Mouse (Mus musculus): ENCODE results near the gene Bcr.
"Not testable (repeated sequence)": the region's sequence is repeated elsewhere in the genome, so short reads cannot be mapped to it uniquely, and the experiment has no call there.

Bcr gene

GRCm38 (mm10) chr10:75060217-75060842 lies at the start of gene Bcr:
Gene Bcr, plus strand, starts transcription at chr10:75060592.
- peak; percentile 69 for DNase-seq (ENCODE audit: low read depth, low spot score)

- no peak for DNase-seq (ENCODE audit: low read depth, low spot score)
Observed at GRCm38 (mm10) chr10:75010704-75011103, 49.7 kb upstream of the Bcr start.

- DNase-seq (ENCODE audit: low read depth, low spot score) = no peak
Observed at GRCm38 (mm10) chr10:75015465-75015864, 44.9 kb upstream of the Bcr start.

GRCm38 (mm10) chr10:75016481-75016880 lies 43.9 kb upstream of the Bcr start:
- DNase-seq (ENCODE audit: low read depth, low spot score) = no peak

GRCm38 (mm10) chr10:75020271-75020670 lies 40.1 kb upstream of the Bcr start:
- DNase-seq (ENCODE audit: low read depth, low spot score) = no peak

GRCm38 (mm10) chr10:75021138-75021537 lies 39.3 kb upstream of the Bcr start:
- peak; percentile 65 for DNase-seq (ENCODE audit: low read depth, low spot score)

GRCm38 (mm10) chr10:75026491-75026890 lies 33.9 kb upstream of the Bcr start:
- no peak for DNase-seq (ENCODE audit: low read depth, low spot score)

- DNase-seq (ENCODE audit: low read depth, low spot score) = no peak
Observed at GRCm38 (mm10) chr10:75028743-75029142, 31.6 kb upstream of the Bcr start.

- DNase-seq (ENCODE audit: low read depth, low spot score) = no peak
Observed at GRCm38 (mm10) chr10:75029677-75030076, 30.7 kb upstream of the Bcr start.

- DNase-seq (ENCODE audit: low read depth, low spot score) = no peak
Observed at GRCm38 (mm10) chr10:75030234-75030633, 30.2 kb upstream of the Bcr start.

- DNase-seq (ENCODE audit: low read depth, low spot score) = no peak
Observed at GRCm38 (mm10) chr10:75031345-75032114, 28.9 kb upstream of the Bcr start.

- peak; percentile 73 for DNase-seq (ENCODE audit: low read depth, low spot score)
Observed at GRCm38 (mm10) chr10:75032395-75032794, 28.0 kb upstream of the Bcr start, which contains the start of gene Rsph14. Gene Rsph14, minus strand, starts transcription at chr10:75032586.

GRCm38 (mm10) chr10:75036883-75037379 lies 23.5 kb upstream of the Bcr start, which contains the start of gene Rab36:
Gene Rab36, plus strand, starts transcription at chr10:75037058.
- DNase-seq (ENCODE audit: low read depth, low spot score) = peak; percentile 83

GRCm38 (mm10) chr10:75042060-75042459 lies 18.3 kb upstream of the Bcr start:
- not testable (repeated sequence) for DNase-seq (ENCODE audit: low read depth, low spot score)

GRCm38 (mm10) chr10:75044459-75044858 lies 15.9 kb upstream of the Bcr start:
- no peak for DNase-seq (ENCODE audit: low read depth, low spot score)

GRCm38 (mm10) chr10:75045831-75046230 lies 14.6 kb upstream of the Bcr start:
- no peak for DNase-seq (ENCODE audit: low read depth, low spot score)

- no peak for DNase-seq (ENCODE audit: low read depth, low spot score)
Observed at GRCm38 (mm10) chr10:75048711-75049110, 11.7 kb upstream of the Bcr start.

- DNase-seq (ENCODE audit: low read depth, low spot score) = no peak
Observed at GRCm38 (mm10) chr10:75051364-75052074, 8.9 kb upstream of the Bcr start.

- DNase-seq (ENCODE audit: low read depth, low spot score) = no peak
Observed at GRCm38 (mm10) chr10:75052902-75053301, 7.5 kb upstream of the Bcr start.

- DNase-seq (ENCODE audit: low read depth, low spot score) = no peak
Observed at GRCm38 (mm10) chr10:75053655-75054054, 6.7 kb upstream of the Bcr start.

- DNase-seq (ENCODE audit: low read depth, low spot score) = no peak
Observed at GRCm38 (mm10) chr10:75054125-75054524, 6.3 kb upstream of the Bcr start.

GRCm38 (mm10) chr10:75055672-75056071 lies 4.7 kb upstream of the Bcr start:
- DNase-seq (ENCODE audit: low read depth, low spot score) = no peak
